Mouse (Mus musculus) G1E (cell line): ENCODE measurements around the gene Aars2.

Source experiments
- CTCF ChIP-seq: IDR thresholded peaks from 2 replicates; pipeline ENCODE4 v1.5.1; 2012; ENCODE audit warnings: low read depth, low read length, inconsistent platforms, mixed read lengths
- GATA2 ChIP-seq: IDR thresholded peaks from 2 replicates; pipeline ENCODE4 v1.6.1; 2012; ENCODE audit warnings: low read depth, low read length, inconsistent platforms, borderline replicate concordance
- TAL1 ChIP-seq: conservative IDR thresholded peaks from 2 replicates; pipeline ENCODE4 v1.6.1; 2012; ENCODE audit warnings: low read depth, low read length, inconsistent platforms, mixed read lengths

DNA sequence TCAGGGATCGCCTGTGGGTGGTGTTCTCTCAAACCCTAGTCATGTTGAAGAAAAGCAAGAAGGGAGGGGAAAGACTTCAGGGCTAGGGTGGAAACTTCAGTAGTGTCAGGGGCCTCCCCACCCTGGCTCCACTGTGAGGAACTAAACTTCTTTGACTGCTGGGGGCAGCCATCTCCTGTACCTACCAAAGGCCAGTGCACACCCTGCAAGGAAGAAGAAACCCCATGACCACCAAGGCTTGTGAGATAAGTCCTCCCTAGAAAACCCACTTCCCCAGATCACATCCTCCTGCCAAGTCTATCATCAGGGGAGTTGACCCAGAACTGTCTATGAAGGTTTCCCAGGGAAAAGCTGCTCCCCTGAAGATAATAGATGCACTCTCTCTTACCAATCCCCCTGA lies 47.8 kb downstream of the Aars2 start:
- TF ChIP-seq CTCF (no peak), GATA2 (no peak), TAL1 (no peak)
